Mouse (Mus musculus): ENCODE measurements around the gene Tnnt3.

Tnnt3 gene

DNA sequence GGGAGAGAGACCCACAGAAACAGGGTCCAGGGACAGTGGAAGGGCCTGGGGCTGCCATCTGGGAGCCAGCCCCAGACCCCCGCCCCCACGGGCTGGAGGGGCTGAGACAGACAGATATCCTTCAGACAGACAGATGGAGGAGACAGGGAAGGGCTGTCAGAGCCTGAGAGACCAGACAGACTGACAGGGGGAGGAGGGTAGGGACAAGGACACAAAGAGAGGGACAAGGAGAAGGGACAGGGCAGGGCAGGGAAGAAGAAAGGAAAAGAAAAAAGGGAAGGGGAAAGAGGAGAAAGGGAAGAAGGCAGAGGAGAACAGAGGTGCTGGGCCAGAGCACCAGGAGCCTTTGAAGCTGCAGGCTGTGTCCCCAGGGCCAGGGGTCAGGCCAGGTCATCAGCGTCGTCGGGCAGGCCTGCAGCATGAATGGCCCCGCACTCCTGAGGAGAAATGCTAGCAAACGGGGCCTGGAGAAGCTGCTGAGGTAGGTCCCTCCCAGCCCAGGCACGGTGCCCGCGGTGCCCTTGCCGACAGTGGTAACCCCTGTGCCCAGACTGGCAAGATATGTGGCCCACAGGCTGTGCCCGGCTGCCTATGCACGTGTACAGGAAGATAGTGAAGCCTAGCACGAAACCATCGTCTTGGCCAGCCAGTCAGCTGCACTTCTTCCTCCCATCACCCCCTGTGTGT is 26.6 kb upstream of the Tnnt3 start:
- no peak for TF ChIP-seq GATA4 (IDR thresholded peaks at IDR 0.05; ENCODE audit: insufficient replicate concordance, low read length)

DNA sequence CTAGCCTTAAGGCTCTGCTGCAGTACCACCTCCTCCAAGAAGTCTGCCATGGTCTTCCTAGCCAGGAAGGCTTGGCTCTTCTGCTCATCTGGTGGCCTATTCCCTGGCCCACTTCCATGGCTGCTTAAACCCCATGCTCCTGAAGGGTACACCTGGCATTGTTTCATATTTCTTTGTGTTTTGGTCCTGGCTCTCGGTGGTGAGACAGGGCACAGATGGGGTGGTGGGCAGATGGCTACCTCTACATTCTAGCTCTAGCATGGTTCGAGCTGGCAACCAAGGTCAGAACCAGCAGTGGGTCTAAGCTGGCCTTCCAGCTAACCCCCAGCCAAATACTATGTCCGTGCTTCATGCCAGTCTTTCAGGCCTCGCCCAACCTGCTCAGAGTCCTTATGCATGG is 25.7 kb upstream of the Tnnt3 start:
- TF ChIP-seq GATA4 (IDR thresholded peaks at IDR 0.05; ENCODE audit: insufficient replicate concordance, low read length) = no peak

DNA sequence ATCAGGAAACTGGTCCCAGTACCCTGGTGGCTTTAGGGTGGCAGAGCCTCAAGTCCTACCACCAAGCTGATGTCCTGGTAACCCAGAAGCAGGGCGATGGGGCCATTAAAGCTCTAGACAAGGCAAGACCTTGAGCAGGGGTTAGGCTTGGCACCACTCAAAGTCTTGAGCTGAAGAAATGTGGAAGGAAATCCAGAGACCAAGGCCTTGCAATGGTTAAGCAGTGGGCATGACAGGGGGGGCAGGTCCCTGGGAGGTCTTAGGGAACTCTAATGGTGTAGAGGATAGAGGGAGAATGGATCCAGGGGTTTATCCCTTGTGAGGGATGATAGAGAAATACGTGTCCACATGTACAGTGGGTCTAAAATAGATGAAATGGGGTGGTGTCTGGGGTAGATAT is 25.2 kb upstream of the Tnnt3 start:
- no peak for TF ChIP-seq GATA4 (IDR thresholded peaks at IDR 0.05; ENCODE audit: insufficient replicate concordance, low read length)

DNA sequence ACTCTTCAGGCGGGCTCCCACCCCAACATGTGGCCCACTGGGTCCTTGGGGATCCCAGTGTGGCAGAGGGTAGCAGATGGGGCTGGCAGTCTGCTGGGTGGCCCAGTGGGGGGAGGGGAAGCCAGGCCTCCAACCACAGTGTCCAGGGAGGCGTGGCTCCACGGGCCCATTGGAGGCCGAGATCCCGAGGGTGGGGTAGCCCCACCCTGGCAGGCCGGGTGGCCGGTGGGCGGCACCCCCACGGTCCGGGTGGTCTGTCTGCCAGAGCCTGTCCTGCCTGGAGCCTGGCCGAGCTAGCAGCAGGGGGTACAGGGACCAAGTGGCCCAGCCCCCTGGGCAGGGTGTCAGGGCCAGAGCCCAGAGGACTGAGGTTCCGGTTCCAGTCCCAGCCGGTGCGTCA is 23.8 kb upstream of the Tnnt3 start:
- TF ChIP-seq GATA4 (IDR thresholded peaks at IDR 0.05; ENCODE audit: insufficient replicate concordance, low read length) = no peak

DNA sequence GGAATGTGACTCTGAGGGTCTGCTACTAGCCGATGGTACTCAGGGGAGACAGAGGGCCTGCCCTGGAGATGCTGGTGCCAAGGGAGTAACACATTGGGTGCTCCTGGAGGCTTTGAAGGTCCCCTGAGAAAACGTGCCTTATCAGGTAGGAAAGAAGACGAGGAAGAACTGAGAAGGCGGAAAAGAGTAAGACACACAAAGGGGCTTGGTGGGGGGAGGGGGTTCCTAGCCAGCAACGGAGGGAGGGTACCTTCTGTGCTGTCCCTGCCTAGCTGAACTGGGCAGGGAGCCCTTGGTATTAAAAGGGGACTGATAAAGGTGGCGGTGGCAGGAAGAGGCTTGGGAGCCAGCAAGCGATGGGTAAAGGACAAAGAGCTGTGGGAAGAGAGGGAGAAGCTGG is 23.0 kb upstream of the Tnnt3 start:
- no peak for TF ChIP-seq GATA4 (IDR thresholded peaks at IDR 0.05; ENCODE audit: insufficient replicate concordance, low read length)

DNA sequence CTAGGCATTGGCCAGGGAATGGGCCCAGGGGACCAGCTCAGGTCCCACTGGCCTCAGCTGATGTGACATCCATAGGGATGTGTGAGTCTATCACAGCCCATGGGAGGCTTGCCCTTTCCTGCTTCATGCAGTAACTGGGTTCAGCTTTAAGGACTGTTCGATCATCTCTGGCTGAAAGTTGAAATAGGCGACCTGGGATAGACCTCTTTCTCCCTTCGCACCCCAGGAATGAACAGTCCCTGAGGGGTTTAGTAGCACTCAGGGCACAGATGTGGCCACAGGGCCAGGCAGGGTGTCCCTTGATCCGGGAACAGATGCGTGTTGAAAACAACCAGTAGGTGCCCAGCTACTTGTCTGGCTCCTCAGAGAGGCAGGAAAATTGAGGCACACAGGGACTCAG is 22.4 kb upstream of the Tnnt3 start:
- TF ChIP-seq GATA4 (IDR thresholded peaks at IDR 0.05; ENCODE audit: insufficient replicate concordance, low read length) = no peak

DNA sequence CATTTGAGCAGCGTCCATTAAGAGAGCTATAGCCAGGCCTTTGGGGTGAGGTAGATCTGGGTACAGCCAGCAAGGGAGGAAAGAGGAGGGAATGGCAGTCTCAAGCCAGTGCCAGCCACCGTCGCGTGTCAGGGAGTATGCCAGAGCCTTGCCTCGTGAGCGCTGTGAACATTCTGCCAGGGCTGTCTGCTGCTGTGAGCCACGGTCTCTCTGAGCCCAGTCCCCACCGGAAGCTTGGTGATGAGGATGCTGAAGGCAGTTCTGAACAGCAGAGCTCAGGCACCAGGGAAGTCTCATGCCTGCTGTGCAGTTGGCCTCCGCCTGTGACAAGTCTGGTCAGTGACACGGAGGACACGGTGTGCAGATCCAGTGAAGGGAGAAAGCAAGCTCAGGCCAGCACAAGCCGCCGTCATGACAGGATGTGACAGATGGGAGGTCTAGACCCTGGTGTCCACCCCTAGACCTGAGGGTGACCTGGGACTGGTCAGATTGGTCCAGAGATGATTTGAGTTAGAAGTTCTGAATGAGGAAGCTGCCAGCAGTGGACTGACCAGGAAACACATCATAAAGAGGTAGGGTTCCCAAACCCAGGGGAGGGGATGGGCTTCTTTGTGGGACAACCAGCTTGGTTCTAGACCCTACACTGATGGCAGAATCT is 21.7 kb upstream of the Tnnt3 start:
- TF ChIP-seq GATA4 (IDR thresholded peaks at IDR 0.05; ENCODE audit: insufficient replicate concordance, low read length) = no peak

DNA sequence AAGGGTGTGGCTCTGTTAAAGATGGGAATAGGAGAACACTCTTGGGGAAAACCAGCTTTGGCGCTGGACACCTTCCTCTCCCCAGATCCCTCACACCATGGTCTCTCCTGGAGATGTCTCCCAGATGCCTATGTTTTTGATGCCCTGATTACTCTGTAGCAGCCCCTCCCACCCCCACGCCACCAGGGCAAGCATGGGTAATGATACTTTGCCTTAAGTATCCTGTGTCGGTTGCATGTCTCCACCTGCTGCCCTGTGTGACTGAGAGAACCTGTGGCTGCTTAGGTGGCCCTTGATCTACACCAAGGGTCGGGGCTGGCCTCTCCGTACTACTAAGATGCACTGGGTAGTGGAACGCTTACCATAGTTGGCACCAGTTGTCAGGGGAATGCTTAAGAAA is 20.6 kb upstream of the Tnnt3 start:
- TF ChIP-seq GATA4 (IDR thresholded peaks at IDR 0.05; ENCODE audit: insufficient replicate concordance, low read length) = no peak

DNA sequence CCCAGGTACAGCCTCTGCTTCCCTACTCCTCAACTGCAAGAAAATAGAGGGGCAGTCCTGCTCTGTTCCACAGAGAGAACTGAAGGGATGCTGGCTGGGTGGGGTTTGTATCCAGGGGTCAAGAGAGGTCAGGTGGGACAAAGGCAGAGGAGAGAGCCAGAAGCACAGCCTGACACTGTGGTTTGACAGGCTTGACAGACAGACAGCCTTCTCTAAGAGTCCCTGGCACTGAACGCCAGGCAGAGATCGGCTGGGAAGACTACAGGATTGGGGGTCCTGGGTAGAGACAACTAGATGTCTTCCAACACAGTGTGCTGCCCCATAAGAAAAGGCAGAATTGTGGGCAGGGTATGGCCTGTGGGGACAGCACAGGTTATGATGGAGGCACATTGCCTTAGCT is 20.1 kb upstream of the Tnnt3 start:
- TF ChIP-seq GATA4 (IDR thresholded peaks at IDR 0.05; ENCODE audit: insufficient replicate concordance, low read length) = no peak

DNA sequence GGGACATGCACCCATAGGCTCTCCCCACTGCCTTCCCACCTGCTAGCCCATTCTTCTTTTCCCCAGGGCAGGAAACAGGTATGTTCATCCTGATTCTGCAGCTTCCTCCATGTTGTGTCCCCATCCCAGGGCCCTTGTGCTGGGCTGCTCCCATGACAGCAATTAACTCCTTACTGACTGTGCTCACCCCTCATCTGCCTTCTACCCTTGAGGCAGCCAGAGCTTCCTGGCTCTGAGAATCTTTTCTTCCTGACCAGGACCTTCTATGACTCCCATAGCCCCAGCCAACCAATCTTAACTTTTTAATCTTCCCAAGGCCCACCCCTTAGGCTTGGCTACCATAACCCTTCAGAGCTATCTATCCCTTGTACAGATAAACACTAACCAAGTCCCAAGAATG is 19.3 kb upstream of the Tnnt3 start:
- no peak for TF ChIP-seq GATA4 (IDR thresholded peaks at IDR 0.05; ENCODE audit: insufficient replicate concordance, low read length)

DNA sequence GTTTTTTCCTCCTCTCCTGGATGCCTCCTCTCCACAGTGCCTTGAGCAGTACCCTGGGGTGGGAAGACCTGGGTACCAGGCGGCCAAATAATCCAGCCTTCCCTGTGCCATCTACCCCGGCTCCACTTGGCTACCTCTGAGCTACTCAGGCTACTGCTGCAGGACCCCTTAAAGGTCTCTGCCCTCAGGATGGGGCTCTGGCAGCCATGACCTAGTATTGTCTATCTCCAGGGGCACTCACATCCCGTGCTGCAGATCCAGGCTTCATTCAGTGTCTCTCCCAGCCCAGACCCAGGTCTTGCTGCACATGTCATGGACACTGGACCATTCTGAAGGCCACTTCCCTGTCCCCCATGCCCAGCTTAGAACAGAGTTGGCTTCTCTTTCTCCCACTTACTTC is 18.8 kb upstream of the Tnnt3 start:
- TF ChIP-seq GATA4 (IDR thresholded peaks at IDR 0.05; ENCODE audit: insufficient replicate concordance, low read length) = no peak

DNA sequence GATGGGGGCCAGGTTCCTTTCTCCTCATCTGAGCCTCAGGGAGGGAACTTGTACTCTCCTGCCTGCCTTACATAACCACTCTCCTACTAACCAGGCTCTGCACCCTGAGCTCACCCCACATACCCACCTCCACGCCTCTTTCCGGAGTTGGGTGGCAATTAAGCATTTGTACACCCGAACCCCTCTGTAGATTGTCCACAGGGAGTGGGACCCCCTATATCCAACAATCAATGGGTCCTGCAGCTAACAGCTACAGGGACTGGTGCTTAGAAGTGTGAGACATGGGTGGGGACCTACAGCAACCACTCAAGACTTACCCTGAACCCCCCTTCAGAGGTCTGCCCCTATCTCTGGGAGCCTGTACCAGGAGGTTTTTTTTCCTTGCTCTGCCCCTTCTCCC is 18.0 kb upstream of the Tnnt3 start:
- TF ChIP-seq GATA4 (IDR thresholded peaks at IDR 0.05; ENCODE audit: insufficient replicate concordance, low read length) = no peak

DNA sequence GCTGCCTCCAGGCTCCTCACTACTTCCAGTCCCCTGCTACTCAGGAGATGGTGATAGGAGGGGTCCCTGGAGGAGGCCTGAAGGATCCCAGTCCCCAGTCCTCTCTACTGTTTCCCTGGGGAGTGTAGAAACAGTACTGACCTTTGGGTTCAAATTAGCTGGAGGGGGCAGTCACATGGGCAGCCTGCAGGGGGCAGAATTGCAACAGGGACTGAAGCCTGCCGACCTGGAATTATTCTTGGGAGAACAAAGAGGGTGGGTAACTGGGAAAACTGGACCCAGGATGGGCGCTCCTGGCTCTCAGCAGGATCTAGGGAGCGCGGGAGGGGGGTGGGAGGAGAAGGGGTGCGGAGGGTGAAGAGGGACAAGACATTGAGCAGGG is 17.5 kb upstream of the Tnnt3 start:
- no peak for TF ChIP-seq GATA4 (IDR thresholded peaks at IDR 0.05; ENCODE audit: insufficient replicate concordance, low read length)

DNA sequence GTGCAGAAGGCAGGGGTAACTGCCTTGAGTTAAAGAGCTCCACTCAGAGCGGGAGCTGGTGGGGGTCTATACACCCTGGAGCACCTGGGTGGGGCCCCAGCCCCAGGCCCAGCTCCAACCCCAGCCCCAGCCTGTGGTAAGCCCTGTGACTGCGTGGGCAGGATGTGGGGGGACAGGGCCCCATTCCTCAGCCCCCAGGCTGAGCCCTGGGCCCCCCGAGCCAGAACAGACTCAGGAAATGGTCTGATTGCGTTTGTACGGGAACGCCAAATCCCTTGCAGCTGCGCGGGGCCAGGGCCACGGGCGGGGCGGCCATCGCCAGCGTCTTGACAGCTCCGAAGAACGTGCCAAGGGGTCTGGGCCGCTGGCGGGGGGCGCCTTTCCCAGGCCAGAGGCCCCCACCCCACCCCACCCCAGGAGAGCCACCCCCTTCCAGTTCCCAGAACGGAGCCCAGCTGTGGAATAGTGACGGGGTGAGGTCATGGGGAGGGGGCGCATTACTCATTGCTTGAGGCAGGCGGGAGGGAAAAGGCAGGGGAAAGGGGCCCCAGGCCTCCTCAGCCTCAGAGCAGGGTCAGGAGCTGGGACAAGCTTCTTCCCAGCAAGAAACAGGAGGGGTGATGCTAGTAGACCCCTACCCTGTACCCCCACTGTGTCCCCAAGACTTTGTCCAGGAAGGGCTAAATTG is 16.9 kb upstream of the Tnnt3 start:
- no peak for TF ChIP-seq GATA4 (IDR thresholded peaks at IDR 0.05; ENCODE audit: insufficient replicate concordance, low read length)

DNA sequence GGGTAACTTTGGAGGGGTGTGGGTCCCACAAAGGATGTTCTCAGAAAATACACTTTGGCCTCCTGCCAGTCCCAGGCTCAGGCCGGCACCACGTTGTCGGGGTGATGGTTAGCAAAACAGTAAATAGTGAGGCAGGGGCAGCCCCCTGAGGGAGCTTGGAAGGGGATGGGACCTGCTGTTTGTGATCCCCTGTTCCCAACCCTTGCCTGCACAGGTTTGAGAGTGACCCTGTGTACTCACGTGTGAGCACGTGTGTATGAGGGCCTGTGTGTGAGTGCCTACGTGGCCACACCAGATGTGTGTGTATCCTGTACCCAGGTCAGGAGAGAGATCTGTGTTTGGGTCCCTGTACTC is 16.4 kb upstream of the Tnnt3 start:
- no peak for TF ChIP-seq GATA4 (IDR thresholded peaks at IDR 0.05; ENCODE audit: insufficient replicate concordance, low read length)

DNA sequence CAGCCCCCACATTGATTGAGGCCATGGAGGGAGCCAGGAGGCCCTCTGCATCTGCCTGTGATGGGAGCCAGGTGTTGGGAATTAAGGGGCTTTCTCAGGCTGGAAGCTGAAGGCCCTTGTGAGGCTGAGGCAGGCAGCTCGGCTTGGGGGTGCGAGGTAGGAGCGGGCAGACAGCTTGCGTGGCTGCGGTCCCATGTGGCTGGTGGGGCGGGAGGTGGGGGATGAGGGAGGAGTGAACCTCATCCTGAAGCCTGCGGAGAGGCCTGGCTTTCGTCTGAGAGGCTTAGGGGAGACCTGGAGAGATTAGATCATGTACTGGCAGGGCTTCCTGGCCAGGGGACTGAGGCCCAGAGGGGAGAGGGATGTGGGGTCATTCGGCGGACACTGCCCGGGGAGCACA is 15.5 kb upstream of the Tnnt3 start:
- TF ChIP-seq GATA4 (IDR thresholded peaks at IDR 0.05; ENCODE audit: insufficient replicate concordance, low read length) = no peak

DNA sequence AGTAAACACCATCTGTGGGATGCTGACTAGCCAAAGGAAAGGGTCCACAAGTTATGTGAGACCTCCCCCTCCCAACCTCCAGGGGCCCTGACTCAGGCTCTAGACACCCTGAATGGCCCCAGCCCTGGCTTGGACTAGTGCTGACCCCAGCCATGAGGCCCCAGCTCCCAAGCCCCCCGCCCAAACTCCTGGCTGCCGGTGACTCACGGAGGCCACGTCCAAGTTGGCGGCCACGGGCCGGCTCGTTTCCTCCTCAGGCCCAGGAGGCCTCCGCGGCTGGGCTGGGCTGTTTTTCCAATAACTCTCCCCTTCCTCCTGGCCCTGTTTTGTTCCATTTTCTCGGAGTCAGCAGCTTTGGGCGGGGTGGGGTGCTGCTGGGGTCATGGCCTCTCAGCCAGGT is 13.9 kb upstream of the Tnnt3 start:
- TF ChIP-seq GATA4 (IDR thresholded peaks at IDR 0.05; ENCODE audit: insufficient replicate concordance, low read length) = no peak

Measured in liver, adult (tissue).